Mouse (Mus musculus) hindbrain, embryonic 13.5 days (tissue): Measurements from ENCODE around the gene Nmrk1. TPM values are rescaled to one million over a fixed set of nuclear protein-coding genes. Genes with fewer than 3 reads are reported as not detected.

ENCODE experiments used
- ATAC-seq: fragments of 200-750 bp; cut with Nextera tagmentation; 2 replicates; pipeline ENCODE4 v1.8.0; 2017; ENCODE audit warnings: moderate TSS enrichment; ENCODE audit not compliant: low FRiP score
- H3K27ac ChIP-seq: fragments of 300-500 bp; sonication (generic); 2 replicates; pipeline ENCODE4 v1.5.1; 2015; ENCODE audit warnings: inconsistent platforms, mild to moderate bottlenecking, moderate library complexity
- H3K27me3 ChIP-seq: fragments of 300-500 bp; sonication (generic); 2 replicates; pipeline ENCODE4 v1.6.1; 2015; ENCODE audit warnings: mild to moderate bottlenecking, inconsistent platforms
- H3K36me3 ChIP-seq: fragments of 300-500 bp; sonication (generic); 2 replicates; pipeline ENCODE4 v1.6.1; 2015; ENCODE audit warnings: mild to moderate bottlenecking, inconsistent platforms
- H3K4me1 ChIP-seq: fragments of 300-500 bp; sonication (generic); replicated peaks from 2 replicates; pipeline ENCODE4 v1.6.1; 2015; ENCODE audit warnings: inconsistent platforms
- H3K4me2 ChIP-seq: fragments of 300-500 bp; sonication (generic); 2 replicates; pipeline ENCODE4 v1.6.1; 2015; ENCODE audit warnings: inconsistent platforms, mild to moderate bottlenecking, moderate library complexity
- H3K4me3 ChIP-seq: fragments of 300-500 bp; sonication (generic); 2 replicates; pipeline ENCODE4 v1.5.1; 2015; ENCODE audit warnings: mild to moderate bottlenecking, inconsistent platforms
- H3K9ac ChIP-seq: fragments of 300-500 bp; sonication (generic); 2 replicates; pipeline ENCODE4 v1.6.1; 2015; ENCODE audit warnings: mild to moderate bottlenecking, inconsistent platforms
- H3K9me3 ChIP-seq: fragments of 300-500 bp; sonication (generic); 2 replicates; pipeline ENCODE4 v1.6.1; 2016; ENCODE audit warnings: inconsistent platforms
- WGBS: fragments of 180-500 bp; shearing (Covaris S2); methylation state at CpG from one replicate; pipeline ENCODE4 v1.1.7; 2015; 5-methylcytosine and 5-hydroxymethylcytosine counted together
- polyA plus RNA-seq: library from polyadenylated mRNA; unstranded; fragments of >200 nt; fragmentation: Nextera tagmentation; extraction: Ambion mirVana; gene quantifications from 2 replicates; pipeline ENCODE4 v1.2.1, GENCODE M21; 2015

The Nmrk1 gene
- polyA plus RNA-seq, 1 experiment from 2014 or later = 9.8 TPM

DNA sequence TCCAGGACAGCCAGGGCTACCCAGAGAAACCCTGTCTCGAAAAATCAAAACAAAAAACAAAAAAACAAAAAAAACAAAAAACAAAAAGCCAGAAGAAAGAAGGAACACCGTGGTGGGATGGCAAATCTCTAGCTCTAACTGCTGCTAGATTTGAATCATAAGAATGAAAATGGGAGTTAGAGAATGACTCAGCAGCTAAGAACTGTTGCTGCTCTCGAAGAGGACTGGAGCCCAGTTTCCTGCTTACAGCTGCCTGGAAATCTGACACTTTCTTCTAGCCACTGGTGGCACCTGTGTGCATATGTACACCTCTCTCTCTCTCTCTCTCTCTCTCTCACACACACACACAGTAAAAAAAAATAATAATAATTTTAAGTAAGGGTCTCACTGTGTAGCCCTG is 14.6 kb downstream of the Nmrk1 start:
- ATAC-seq = no peak
- 76% methylated on average over 3 of the region's 3 CpGs for WGBS
- no peaks in the 10 kb centered on the region for H3K4me1 ChIP-seq

DNA sequence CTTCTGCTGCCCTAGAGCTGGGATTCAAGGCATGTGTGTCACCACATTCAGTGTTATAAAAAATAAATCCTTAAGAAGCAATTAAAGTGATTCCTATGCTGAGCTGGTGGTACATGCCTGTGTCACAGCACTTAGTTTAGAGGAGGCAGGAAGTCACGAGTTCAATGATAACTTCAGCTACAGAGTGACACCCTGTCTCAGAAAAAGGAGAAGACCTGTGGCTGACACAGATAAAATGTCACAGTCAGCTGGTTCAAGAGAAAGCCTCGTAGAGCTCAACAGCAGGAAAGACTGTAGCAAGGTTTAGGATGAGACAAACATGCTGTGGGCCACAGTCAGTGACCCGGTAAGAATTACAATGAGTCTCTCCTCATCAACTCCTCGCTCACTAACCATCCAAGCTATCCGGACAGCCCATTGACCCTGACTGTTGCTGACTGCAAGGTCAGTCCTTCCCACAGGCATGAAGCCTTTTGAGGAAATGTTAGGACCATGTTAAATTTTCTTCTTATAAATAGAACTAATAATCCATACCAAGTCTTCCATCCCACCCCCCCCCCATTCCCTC is 15.2 kb downstream of the Nmrk1 start:
- Histone ChIP-seq H3K9me3 (no peaks in the 10 kb centered on the region), H3K36me3 (no peaks in the 10 kb centered on the region), H3K4me3 (no peak overlapping the region), H3K4me1 (no peaks in the 10 kb centered on the region), H3K9ac (no peak overlapping the region), H3K4me2 (no peak overlapping the region), H3K27me3 (no peaks in the 10 kb centered on the region), H3K27ac (no peak overlapping the region)
- ATAC-seq = no peak
- WGBS = 49% methylated on average over 5 of the region's 5 CpGs

More for the DNA sequence above, 14.6 kb downstream of the Nmrk1 start:
- H3K36me3 ChIP-seq = no peaks in the 10 kb centered on the region
- no peaks in the 10 kb centered on the region for H3K9me3 ChIP-seq
- no peak overlapping the region for H3K9ac ChIP-seq
- no peak overlapping the region for H3K4me2 ChIP-seq
- H3K4me3 ChIP-seq = no peak overlapping the region
- H3K27me3 ChIP-seq = no peaks in the 10 kb centered on the region
- no peak overlapping the region for H3K27ac ChIP-seq

DNA sequence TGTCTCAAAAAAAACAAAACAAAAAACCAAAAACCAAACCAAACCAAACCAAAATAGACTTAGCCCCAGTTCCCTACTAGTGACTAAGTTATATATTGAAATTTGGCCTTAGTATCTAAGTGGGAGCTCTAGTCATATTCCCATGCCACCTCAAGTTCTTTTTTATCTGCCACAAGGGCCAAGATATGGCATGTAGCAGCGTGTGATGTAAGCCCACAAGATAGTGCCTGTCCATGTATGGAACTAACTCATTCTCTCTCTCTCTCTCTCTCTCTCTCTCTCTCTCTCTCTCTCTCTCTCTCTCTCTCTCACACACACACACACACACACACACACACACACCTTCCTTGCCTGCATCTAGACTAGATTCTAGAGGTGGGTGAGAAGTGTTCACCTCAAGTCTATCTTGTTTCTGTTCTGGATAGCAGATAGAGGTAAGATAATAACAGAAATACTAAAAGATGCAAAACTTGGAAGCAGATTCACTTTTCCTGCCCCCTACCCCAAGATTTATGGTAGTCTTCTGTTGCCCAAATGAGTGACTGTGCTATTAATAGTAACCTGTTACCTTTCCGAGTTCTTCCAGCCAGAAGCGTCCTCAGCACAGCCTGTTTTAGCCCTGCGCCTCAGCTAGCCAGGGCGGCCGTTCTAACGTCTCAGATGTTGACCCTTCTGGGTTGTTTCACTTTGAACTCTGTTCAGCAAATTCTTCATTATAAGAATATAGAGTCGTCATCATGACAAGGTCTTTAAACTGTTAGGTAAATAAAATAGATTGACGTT is 16.2 kb downstream of the Nmrk1 start:
- H3K36me3 ChIP-seq = no peaks in the 10 kb centered on the region
- H3K27ac ChIP-seq = no peak overlapping the region
- H3K9me3 ChIP-seq = no peaks in the 10 kb centered on the region
- H3K27me3 ChIP-seq = no peaks in the 10 kb centered on the region
- H3K9ac ChIP-seq = no peak overlapping the region
- H3K4me3 ChIP-seq = no peak overlapping the region
- no peak overlapping the region for H3K4me2 ChIP-seq
- H3K4me1 ChIP-seq = no peaks in the 10 kb centered on the region
- 85% methylated on average over 9 of the region's 9 CpGs for WGBS
- ATAC-seq = no peak

DNA sequence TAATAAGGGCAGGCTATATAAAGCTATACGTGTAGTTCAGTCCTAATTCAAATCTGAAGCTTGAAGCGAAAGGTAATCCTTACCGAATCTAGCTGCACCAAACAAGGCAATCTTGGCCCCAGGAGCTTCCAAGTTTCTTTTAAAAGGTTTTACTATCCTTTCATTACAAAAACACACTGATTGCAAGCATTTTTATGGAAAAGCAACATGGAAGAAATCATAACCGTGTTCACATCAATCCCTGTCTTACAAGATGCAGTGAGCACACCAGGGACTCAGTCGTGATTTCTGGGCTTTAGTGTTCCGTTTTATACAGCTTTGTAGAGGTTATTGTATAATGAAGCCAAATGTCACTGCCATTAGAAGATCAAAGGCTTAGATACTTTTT is 16.8 kb downstream of the Nmrk1 start:
- no peaks in the 10 kb centered on the region for H3K9me3 ChIP-seq
- H3K4me2 ChIP-seq = no peak overlapping the region
- H3K27me3 ChIP-seq = no peaks in the 10 kb centered on the region
- ATAC-seq = no peak
- no peak overlapping the region for H3K27ac ChIP-seq
- H3K36me3 ChIP-seq = no peaks in the 10 kb centered on the region
- no peaks in the 10 kb centered on the region for H3K4me1 ChIP-seq
- H3K4me3 ChIP-seq = no peak overlapping the region
- WGBS = 84% methylated on average over 6 of the region's 6 CpGs
- no peak overlapping the region for H3K9ac ChIP-seq

GRCm38 (mm10) chr19:18649955-18650354 is 18.2 kb downstream of the Nmrk1 start:
- no peak overlapping the region for H3K9ac ChIP-seq
- no peaks in the 10 kb centered on the region for H3K4me1 ChIP-seq
- no peak overlapping the region for H3K4me3 ChIP-seq
- no peaks in the 10 kb centered on the region for H3K36me3 ChIP-seq
- WGBS = 88% methylated on average over 4 of the region's 4 CpGs
- ATAC-seq = no peak
- no peaks in the 10 kb centered on the region for H3K27me3 ChIP-seq
- no peak overlapping the region for H3K27ac ChIP-seq
- H3K9me3 ChIP-seq = no peaks in the 10 kb centered on the region
- no peak overlapping the region for H3K4me2 ChIP-seq

GRCm38 (mm10) chr19:18650473-18650872 is 18.7 kb downstream of the Nmrk1 start:
- Histone ChIP-seq H3K9ac (no peak overlapping the region), H3K4me1 (no peaks in the 10 kb centered on the region), H3K36me3 (no peaks in the 10 kb centered on the region), H3K9me3 (no peaks in the 10 kb centered on the region), H3K4me3 (no peak overlapping the region), H3K27me3 (no peaks in the 10 kb centered on the region), H3K27ac (no peak overlapping the region), H3K4me2 (no peak overlapping the region)
- ATAC-seq = no peak
- WGBS = 83% methylated on average over 6 of the region's 6 CpGs

GRCm38 (mm10) chr19:18652592-18652991 is 20.8 kb downstream of the Nmrk1 start:
- 86% methylated on average over 4 of the region's 4 CpGs for WGBS
- Histone ChIP-seq H3K4me2 (no peak overlapping the region), H3K4me3 (no peak overlapping the region), H3K27me3 (no peaks in the 10 kb centered on the region), H3K9ac (no peak overlapping the region), H3K27ac (no peak overlapping the region), H3K36me3 (no peaks in the 10 kb centered on the region), H3K4me1 (no peaks in the 10 kb centered on the region), H3K9me3 (no peaks in the 10 kb centered on the region)
- ATAC-seq = no peak

DNA sequence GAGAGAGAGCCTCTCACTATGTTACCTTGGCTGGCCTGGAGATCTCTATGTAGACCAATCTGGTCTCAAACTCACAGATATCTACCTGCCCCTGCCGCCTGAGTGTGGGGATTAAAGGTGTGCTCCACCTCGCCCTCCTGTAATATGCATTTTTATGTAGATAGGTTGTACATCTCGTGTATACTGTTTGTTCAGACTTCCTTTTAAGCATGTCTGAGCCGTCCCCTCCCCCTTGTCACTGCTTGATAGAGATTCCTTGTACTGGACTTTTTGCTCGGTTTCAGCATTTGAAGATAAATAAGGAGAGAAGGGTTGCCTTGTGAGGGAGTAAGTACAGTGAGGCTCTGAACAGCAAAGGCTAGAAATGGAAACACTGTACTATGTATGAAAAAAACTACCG is 21.3 kb downstream of the Nmrk1 start:
- 89% methylated on average over 6 of the region's 6 CpGs for WGBS
- Histone ChIP-seq H3K4me3 (no peak overlapping the region), H3K4me2 (no peak overlapping the region), H3K9me3 (no peaks in the 10 kb centered on the region), H3K9ac (no peak overlapping the region), H3K4me1 (no peaks in the 10 kb centered on the region), H3K27me3 (no peaks in the 10 kb centered on the region), H3K27ac (no peak overlapping the region), H3K36me3 (no peaks in the 10 kb centered on the region)
- no peak for ATAC-seq

DNA sequence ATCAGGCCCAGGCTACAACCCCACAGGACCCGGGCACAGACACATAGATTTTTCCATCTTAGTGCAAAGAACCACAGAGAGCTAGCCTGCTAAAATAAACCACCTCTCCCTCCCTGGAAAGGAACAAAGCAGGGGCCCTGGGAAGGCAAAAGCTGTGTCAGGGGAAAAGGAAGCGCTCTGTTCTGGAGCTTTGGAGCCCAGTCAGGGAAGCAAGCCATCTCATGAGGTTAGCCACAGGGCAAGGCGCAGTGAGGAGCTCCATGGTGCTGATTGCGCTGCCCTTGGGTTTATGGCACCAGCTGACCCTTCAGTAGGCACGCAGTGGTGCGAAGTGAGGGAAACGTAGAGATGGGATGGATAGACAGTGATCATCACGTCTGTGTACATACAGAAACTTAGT is 22.6 kb downstream of the Nmrk1 start:
- no peak for ATAC-seq
- Histone ChIP-seq H3K4me3 (no peak overlapping the region), H3K9me3 (no peaks in the 10 kb centered on the region), H3K36me3 (no peaks in the 10 kb centered on the region), H3K27ac (no peak overlapping the region), H3K4me1 (no peaks in the 10 kb centered on the region), H3K9ac (no peak overlapping the region), H3K4me2 (no peak overlapping the region), H3K27me3 (no peaks in the 10 kb centered on the region)
- 97% methylated on average over 8 of the region's 8 CpGs for WGBS

DNA sequence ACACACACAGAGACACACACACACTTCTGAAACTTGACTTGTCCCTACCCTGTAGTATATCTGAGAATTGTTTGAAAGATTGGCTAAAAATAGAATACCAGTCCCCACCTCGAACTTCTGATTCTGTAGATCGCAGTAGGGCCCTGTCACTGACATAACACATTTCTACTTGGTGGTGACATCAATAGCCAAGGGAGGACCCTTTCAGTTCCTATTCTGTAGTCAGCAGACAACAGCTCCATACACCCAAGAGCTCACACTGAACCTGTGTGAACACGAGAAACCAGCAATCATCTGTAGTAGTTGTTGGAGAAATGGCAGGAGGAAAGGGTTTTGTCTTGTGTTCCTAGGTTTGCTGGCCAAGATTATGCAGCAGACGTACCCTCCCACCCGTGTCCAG is 23.2 kb downstream of the Nmrk1 start:
- no peaks in the 10 kb centered on the region for H3K9me3 ChIP-seq
- no peaks in the 10 kb centered on the region for H3K27me3 ChIP-seq
- no peak overlapping the region for H3K4me3 ChIP-seq
- WGBS = 87% methylated on average over 5 of the region's 5 CpGs
- H3K27ac ChIP-seq = no peak overlapping the region
- H3K4me2 ChIP-seq = no peak overlapping the region
- no peaks in the 10 kb centered on the region for H3K4me1 ChIP-seq
- no peaks in the 10 kb centered on the region for H3K36me3 ChIP-seq
- no peak overlapping the region for H3K9ac ChIP-seq
- ATAC-seq = no peak

GRCm38 (mm10) chr19:18655999-18656398 is 24.2 kb downstream of the Nmrk1 start:
- Histone ChIP-seq H3K4me1 (no peaks in the 10 kb centered on the region), H3K36me3 (no peaks in the 10 kb centered on the region), H3K27ac (no peak overlapping the region), H3K4me3 (no peak overlapping the region), H3K9me3 (no peaks in the 10 kb centered on the region), H3K27me3 (no peaks in the 10 kb centered on the region), H3K4me2 (no peak overlapping the region), H3K9ac (no peak overlapping the region)
- no peak for ATAC-seq
- 83% methylated on average over 7 of the region's 7 CpGs for WGBS

DNA sequence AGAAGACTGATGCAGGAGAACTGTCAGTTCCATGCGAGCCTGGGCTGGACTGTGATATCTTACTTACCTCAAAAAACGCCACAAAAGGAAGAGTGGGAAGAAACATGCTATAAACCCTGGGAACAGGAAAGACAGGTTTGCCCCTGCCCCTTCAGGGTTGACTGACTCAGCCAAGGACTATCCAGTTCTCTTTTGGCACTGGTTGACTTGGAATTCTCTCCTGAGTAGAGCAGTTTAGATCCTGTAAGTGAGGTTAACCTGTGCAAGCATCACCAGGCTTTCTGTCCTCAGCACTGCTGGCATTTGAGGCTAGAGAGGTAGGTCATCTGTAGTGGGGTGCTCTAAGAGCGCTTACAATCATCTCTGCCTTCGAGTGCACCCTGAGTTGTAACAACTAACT is 26.7 kb downstream of the Nmrk1 start:
- no peak for ATAC-seq
- H3K9me3 ChIP-seq = no peaks in the 10 kb centered on the region
- no peak overlapping the region for H3K9ac ChIP-seq
- 83% methylated on average over 4 of the region's 4 CpGs for WGBS
- no peaks in the 10 kb centered on the region for H3K27me3 ChIP-seq
- H3K4me2 ChIP-seq = no peak overlapping the region
- no peak overlapping the region for H3K4me3 ChIP-seq
- H3K4me1 ChIP-seq = no peaks in the 10 kb centered on the region
- no peak overlapping the region for H3K27ac ChIP-seq
- no peaks in the 10 kb centered on the region for H3K36me3 ChIP-seq

- H3K27me3 ChIP-seq = no peaks in the 10 kb centered on the region
- no peaks in the 10 kb centered on the region for H3K4me1 ChIP-seq
- no peak overlapping the region for H3K9ac ChIP-seq
- no peaks in the 10 kb centered on the region for H3K9me3 ChIP-seq
- H3K4me2 ChIP-seq = no peak overlapping the region
- H3K36me3 ChIP-seq = no peaks in the 10 kb centered on the region
- ATAC-seq = no peak
- no peak overlapping the region for H3K4me3 ChIP-seq
- WGBS = no CpG with 5 or more reads among the region's 1 CpGs
- H3K27ac ChIP-seq = no peak overlapping the region
Observed at GRCm38 (mm10) chr19:18659349-18659748, 27.6 kb downstream of the Nmrk1 start.
